Mouse (Mus musculus) liver, adult 2 months (tissue): ENCODE data around the gene Lpar3. TPM values are rescaled to one million over a fixed set of nuclear protein-coding genes. Genes with fewer than 3 reads are reported as not detected.
"Not testable (repeated sequence)": the region's sequence is repeated elsewhere in the genome, so short reads cannot be mapped to it uniquely, and the experiment has no call there.

Experiments
- DNase-seq: peaks from one replicate; pipeline ENCODE4 v3.0.0-alpha.2; 2011; ENCODE audit warnings: low read depth, low spot score; ENCODE audit errors: extremely low read depth
- H3K27ac ChIP-seq: fragments of 200-500 bp; replicated peaks from 2 replicates; pipeline ENCODE4 v1.5.1; 2012; ENCODE audit warnings: low read depth, mild to moderate bottlenecking, control low read depth, inconsistent platforms, low read length; ENCODE audit not compliant: insufficient read depth
- H3K27me3 ChIP-seq: fragments of 200-500 bp; 2 replicates; pipeline ENCODE4 v1.6.1; 2012; ENCODE audit warnings: mild to moderate bottlenecking, moderate library complexity, low read length, inconsistent platforms; ENCODE audit not compliant: control insufficient read depth, insufficient read depth
- H3K36me3 ChIP-seq: fragments of 200-500 bp; 2 replicates; pipeline ENCODE4 v1.6.1; 2012; ENCODE audit warnings: low read length, inconsistent platforms; ENCODE audit not compliant: control insufficient read depth, insufficient read depth
- H3K4me1 ChIP-seq: fragments of 200-500 bp; 2 replicates; pipeline ENCODE4 v1.6.1; 2011; ENCODE audit warnings: low read length; ENCODE audit not compliant: control insufficient read depth, insufficient read depth
- H3K4me3 ChIP-seq: fragments of 200-500 bp; 2 replicates; pipeline ENCODE4 v1.5.1; 2011; ENCODE audit warnings: low read depth, mild to moderate bottlenecking, control low read depth, low read length, moderate library complexity; ENCODE audit not compliant: insufficient read depth
- H3K79me2 ChIP-seq: fragments of 200-500 bp; 2 replicates; pipeline ENCODE4 v1.6.1; 2012; ENCODE audit warnings: inconsistent platforms, mild to moderate bottlenecking, low read length, moderate library complexity; ENCODE audit not compliant: control insufficient read depth, insufficient read depth
- H3K9ac ChIP-seq: fragments of 200-500 bp; 2 replicates; pipeline ENCODE4 v1.6.1; 2012; ENCODE audit warnings: low read depth, mild to moderate bottlenecking, control low read depth, inconsistent platforms, low read length
- CTCF ChIP-seq: fragments of 200-500 bp; IDR thresholded peaks from 2 replicates; pipeline ENCODE4 v1.5.1; 2011; ENCODE audit warnings: low read depth, low read length, control low read depth
- POLR2A ChIP-seq: fragments of 200-500 bp; IDR thresholded peaks from 2 replicates; pipeline ENCODE4 v1.6.1; 2011; ENCODE audit warnings: low read length, control low read depth; ENCODE audit not compliant: insufficient read depth; ENCODE audit errors: extremely low read depth
- WGBS: fragments of 180-500 bp; shearing (Covaris S2); methylation state at CpG from one replicate; pipeline ENCODE4 v1.1.7; 2018; 5-methylcytosine and 5-hydroxymethylcytosine counted together
- polyA plus RNA-seq: library from polyadenylated mRNA; depleted of rRNA; stranded (reverse); fragments of >200 nt; gene quantifications from 2 replicates; pipeline ENCODE4 v1.2.3, GENCODE M21; 2012
- total RNA-seq: library from RNA; depleted of rRNA; stranded (reverse); fragments of >200 nt; gene quantifications from 2 replicates; pipeline ENCODE4 v1.2.3, GENCODE M21; 2014

The Lpar3 gene
- total and polyA plus RNA-seq, 2 experiments = 0.05 to 0.09 TPM

DNA sequence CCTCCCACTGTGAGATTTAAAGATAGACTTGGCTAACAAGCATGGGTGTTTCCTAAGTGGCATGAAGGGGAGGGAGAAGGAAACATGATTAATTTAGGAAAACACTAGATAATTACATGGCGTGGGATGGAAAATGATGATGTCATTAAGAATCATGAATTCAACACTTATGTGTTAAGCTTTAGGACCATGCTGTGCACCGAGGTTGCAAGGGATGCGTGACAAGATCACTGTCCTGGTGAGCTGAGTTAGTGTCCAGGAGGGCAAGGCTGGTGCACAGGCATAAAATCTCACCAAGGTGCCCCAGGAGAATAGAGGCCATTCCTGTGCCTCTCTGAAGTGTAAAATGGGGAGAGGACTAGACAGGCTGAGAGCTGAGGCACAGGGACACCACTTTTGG is 21.3 kb upstream of the Lpar3 start:
- WGBS = 81% methylated on average over 3 of the region's 3 CpGs
- no peak overlapping the region for H3K4me3 ChIP-seq
- no peak overlapping the region for H3K27ac ChIP-seq

DNA sequence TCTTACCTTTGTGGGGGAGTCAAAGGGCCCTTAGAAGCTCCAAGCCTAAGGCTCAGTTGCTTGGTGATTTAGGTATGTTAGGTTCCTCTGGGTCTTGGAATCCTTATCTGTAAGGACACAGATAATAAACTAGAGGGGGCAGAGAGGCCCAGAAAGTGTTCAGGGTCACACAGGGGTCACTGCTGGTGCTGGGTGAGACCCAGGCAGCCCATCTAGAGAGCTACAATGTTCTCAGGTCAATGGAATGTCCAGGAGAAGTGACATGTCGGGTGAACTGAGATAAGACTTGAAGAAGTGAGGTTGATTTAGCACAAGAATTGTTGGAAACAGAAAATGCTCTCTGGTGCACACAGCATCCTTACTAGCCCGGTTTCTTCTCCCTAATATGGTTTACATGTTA is 16.4 kb upstream of the Lpar3 start:
- Histone ChIP-seq H3K36me3 (no peaks in the 10 kb centered on the region), H3K4me3 (no peak overlapping the region), H3K27me3 (no peaks in the 10 kb centered on the region), H3K9ac (no peak overlapping the region), H3K27ac (no peak overlapping the region), H3K79me2 (no peaks in the 10 kb centered on the region), H3K4me1 (no peaks in the 10 kb centered on the region)
- DNase-seq = no peak
- TF ChIP-seq POLR2A (no peak), CTCF (no peak)
- 49% methylated on average over 2 of the region's 2 CpGs for WGBS

More for the DNA sequence above, 21.3 kb upstream of the Lpar3 start:
- H3K79me2 ChIP-seq = no peaks in the 10 kb centered on the region
- no peaks in the 10 kb centered on the region for H3K36me3 ChIP-seq
- no peaks in the 10 kb centered on the region for H3K27me3 ChIP-seq
- peaks cover 7% of the 10 kb centered on the region; the same call in 1 of the 2 replicates for H3K4me1 ChIP-seq
- TF ChIP-seq CTCF (no peak), POLR2A (no peak)
- H3K9ac ChIP-seq = no peak overlapping the region
- no peak for DNase-seq

- no peak overlapping the region for H3K27ac ChIP-seq
- 26% methylated on average over 11 of the region's 11 CpGs for WGBS
- DNase-seq = no peak
- no peaks in the 10 kb centered on the region for H3K27me3 ChIP-seq
- no peak overlapping the region for H3K9ac ChIP-seq
- no peaks in the 10 kb centered on the region for H3K4me1 ChIP-seq
- H3K4me3 ChIP-seq = no peak overlapping the region
- H3K36me3 ChIP-seq = no peaks in the 10 kb centered on the region
- TF ChIP-seq POLR2A (no peak), CTCF (no peak)
- H3K79me2 ChIP-seq = no peaks in the 10 kb centered on the region
Measured at GRCm38 (mm10) chr3:146205305-146205704, 15.5 kb upstream of the Lpar3 start.

DNA sequence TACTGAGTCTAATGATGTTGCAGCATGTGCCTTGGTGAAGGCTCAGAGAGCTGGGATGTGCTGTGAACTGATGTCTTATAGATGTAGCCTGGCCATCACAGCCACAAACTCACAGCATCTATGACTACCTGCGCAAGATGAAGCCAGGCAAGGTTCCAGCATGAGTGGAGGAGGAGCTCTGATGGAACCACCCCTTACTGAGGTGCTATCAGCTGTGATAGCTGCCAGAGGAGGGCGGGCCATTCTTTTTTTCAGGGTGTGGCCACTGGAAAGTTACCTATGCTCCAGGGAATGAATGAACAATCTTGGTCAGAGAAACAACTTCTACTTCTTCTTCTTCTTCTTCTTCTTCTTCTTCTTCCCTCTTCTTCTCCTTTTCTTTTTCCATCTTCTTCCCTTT is 14.1 kb upstream of the Lpar3 start:
- WGBS = 90% methylated on average over 2 of the region's 2 CpGs
- no peak overlapping the region for H3K4me3 ChIP-seq
- no peaks in the 10 kb centered on the region for H3K4me1 ChIP-seq
- no peak overlapping the region for H3K27ac ChIP-seq
- no peak for TF ChIP-seq POLR2A
- no peak for TF ChIP-seq CTCF
- DNase-seq = no peak
- no peaks in the 10 kb centered on the region for H3K36me3 ChIP-seq
- H3K79me2 ChIP-seq = no peaks in the 10 kb centered on the region
- no peak overlapping the region for H3K9ac ChIP-seq
- H3K27me3 ChIP-seq = no peaks in the 10 kb centered on the region

DNA sequence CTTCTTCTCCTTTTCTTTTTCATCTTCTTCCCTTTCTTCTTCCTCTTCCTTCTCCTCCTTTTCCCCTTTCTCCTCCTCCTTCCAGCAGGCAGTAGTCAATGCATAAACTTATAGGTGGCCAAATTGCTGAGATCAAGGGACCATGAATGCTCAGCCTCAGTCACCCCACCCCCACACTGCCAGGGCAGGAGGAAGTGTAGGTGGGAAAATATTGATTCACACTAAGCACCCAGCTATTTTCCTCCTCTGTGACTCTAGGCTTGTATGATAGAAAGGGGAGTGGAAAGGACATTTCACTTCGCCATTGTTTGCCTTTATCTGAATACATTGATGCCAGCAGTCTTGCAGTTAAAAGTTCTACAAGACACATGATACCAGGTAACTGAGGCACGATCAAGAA is 13.3 kb upstream of the Lpar3 start:
- H3K4me3 ChIP-seq = no peak overlapping the region
- no peaks in the 10 kb centered on the region for H3K36me3 ChIP-seq
- H3K27me3 ChIP-seq = no peaks in the 10 kb centered on the region
- DNase-seq = no peak
- H3K4me1 ChIP-seq = no peaks in the 10 kb centered on the region
- H3K9ac ChIP-seq = no peak overlapping the region
- TF ChIP-seq CTCF = no peak
- no peak overlapping the region for H3K27ac ChIP-seq
- 36% methylated on average over 2 of the region's 2 CpGs for WGBS
- H3K79me2 ChIP-seq = no peaks in the 10 kb centered on the region

DNA sequence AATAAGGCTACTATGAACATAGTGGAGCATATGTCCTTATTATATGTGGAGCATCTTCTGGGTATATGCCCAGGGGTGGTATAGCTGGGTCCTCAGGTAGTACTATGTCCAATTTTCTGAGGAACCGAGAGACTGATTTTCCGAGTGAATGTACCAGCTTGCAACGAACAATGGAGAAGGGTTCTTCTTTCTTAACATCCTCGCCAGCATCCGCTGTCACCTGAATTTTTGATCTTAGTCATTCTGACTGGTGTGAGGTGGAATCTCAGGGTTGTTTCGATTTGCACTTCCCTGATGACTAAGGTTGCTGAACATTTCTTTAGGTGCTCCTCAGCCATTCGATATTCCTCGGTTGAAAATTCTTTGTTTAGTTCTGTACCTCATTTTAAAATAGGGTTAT is 11.0 kb upstream of the Lpar3 start:
- H3K4me3 ChIP-seq, H3K27me3 ChIP-seq, DNase-seq, H3K9ac ChIP-seq, H3K27ac ChIP-seq, H3K4me1 ChIP-seq, H3K36me3 ChIP-seq, H3K79me2 ChIP-seq: not testable (repeated sequence)
- 92% methylated on average over 8 of the region's 8 CpGs for WGBS
